Mouse (Mus musculus): ENCODE measurements around the gene Vash2. TPM values are rescaled to one million over a fixed set of nuclear protein-coding genes. Genes with fewer than 3 reads are reported as not detected.
"Not testable (repeated sequence)": the region's sequence is repeated elsewhere in the genome, so short reads cannot be mapped to it uniquely, and the experiment has no call there.

Vash2 gene
- 64.4 and 72.7 TPM in 2 replicates for polyA plus RNA-seq (2015; fragmentation: Nextera tagmentation; extraction: Ambion mirVana)

- Histone ChIP-seq H3K4me3 (peak within 1 kb of the TSS; percentile 78), H3K36me3 (peaks cover 20% of the 10 kb centered on the region), H3K9ac (peak within 1 kb of the TSS; percentile 93), H3K27ac (peak within 1 kb of the TSS; percentile 96), H3K27me3 (no peaks in the 10 kb centered on the region), H3K4me2 (replicated peaks) (peak within 1 kb of the TSS; percentile 93), H3K4me1 (peaks cover 38% of the 10 kb centered on the region), H3K9me3 (no peaks in the 10 kb centered on the region)
- under 1% methylated on average over 38 of the region's 38 CpGs for WGBS
- ATAC-seq (ENCODE audit: low FRiP score, low read depth), result peak; percentile 97
These were observed at the start of gene Vash2 for GRCm38 (mm10) chr1:190979100-190979563. Gene Vash2, minus strand, starts transcription at chr1:190979296.

- WGBS, result under 1% methylated on average over 50 of the region's 50 CpGs
- Histone ChIP-seq H3K4me1 (peaks cover 18% of the 10 kb centered on the region), H3K27ac (peak within 1 kb of the TSS; percentile 79), H3K4me2 (replicated peaks) (peak within 1 kb of the TSS; percentile 98), H3K27me3 (no peaks in the 10 kb centered on the region), H3K4me3 (peak within 1 kb of the TSS; percentile 75), H3K9me3 (no peaks in the 10 kb centered on the region), H3K36me3 (peaks cover 5% of the 10 kb centered on the region), H3K9ac (peak within 1 kb of the TSS; percentile 81)
- ATAC-seq (ENCODE audit: low FRiP score, low read depth), result peak; percentile 99
These were observed 47.1 kb upstream of the Vash2 start, which contains the start of gene Flvcr1 for GRCm38 (mm10) chr1:191026021-191026713. Gene Flvcr1, minus strand, starts transcription at chr1:191026158.

GRCm38 (mm10) chr1:191025016-191026012 lies 46.2 kb upstream of the Vash2 start:
- WGBS, result 2% methylated on average over 69 of the region's 69 CpGs
- ATAC-seq (ENCODE audit: low FRiP score, low read depth), result no peak; the same call in none of the 2 replicates
- peak overlapping the region; percentile 98 for H3K4me2 ChIP-seq (replicated peaks)
- H3K36me3 ChIP-seq, result peaks cover 5% of the 10 kb centered on the region
- H3K9ac ChIP-seq, result peak overlapping the region; percentile 81
- H3K9me3 ChIP-seq, result no peaks in the 10 kb centered on the region
- peaks cover 18% of the 10 kb centered on the region for H3K4me1 ChIP-seq
- H3K27me3 ChIP-seq, result no peaks in the 10 kb centered on the region
- H3K4me3 ChIP-seq, result peak overlapping the region; percentile 75
- peak overlapping the region; percentile 70 for H3K27ac ChIP-seq

GRCm38 (mm10) chr1:191023806-191024205 lies 44.7 kb upstream of the Vash2 start:
- not testable (repeated sequence) for H3K36me3 ChIP-seq; H3K9ac ChIP-seq; H3K27ac ChIP-seq; H3K4me2 ChIP-seq (replicated peaks); H3K9me3 ChIP-seq; H3K4me3 ChIP-seq; H3K27me3 ChIP-seq; ATAC-seq (ENCODE audit: low FRiP score, low read depth)
- H3K4me1 ChIP-seq, result peaks cover 18% of the 10 kb centered on the region
- WGBS, result 91% methylated on average over 6 of the region's 6 CpGs

- WGBS, result 73% methylated on average over 2 of the region's 2 CpGs
- Histone ChIP-seq H3K9ac (no peak overlapping the region), H3K27ac (no peak overlapping the region), H3K9me3 (no peaks in the 10 kb centered on the region), H3K27me3 (no peaks in the 10 kb centered on the region), H3K4me1 (peaks cover 18% of the 10 kb centered on the region), H3K4me2 (replicated peaks) (no peak overlapping the region), H3K36me3 (peaks cover 5% of the 10 kb centered on the region), H3K4me3 (no peak overlapping the region)
- ATAC-seq (ENCODE audit: low FRiP score, low read depth), result no peak
These were observed 44.0 kb upstream of the Vash2 start for GRCm38 (mm10) chr1:191023140-191023539.

- no peak for ATAC-seq (ENCODE audit: low FRiP score, low read depth)
- no peak overlapping the region for H3K9ac ChIP-seq
- WGBS, result 54% methylated on average over 7 of the region's 7 CpGs
These were observed 41.9 kb upstream of the Vash2 start for GRCm38 (mm10) chr1:191021016-191021415.

GRCm38 (mm10) chr1:191020217-191020924 lies 41.3 kb upstream of the Vash2 start:
- H3K9ac ChIP-seq, result no peak overlapping the region
- no peak for ATAC-seq (ENCODE audit: low FRiP score, low read depth)
- H3K27ac ChIP-seq, result no peak overlapping the region
- H3K4me1 ChIP-seq, result peaks cover 10% of the 10 kb centered on the region
- no peaks in the 10 kb centered on the region for H3K27me3 ChIP-seq
- H3K36me3 ChIP-seq, result peaks cover 5% of the 10 kb centered on the region
- H3K4me3 ChIP-seq, result no peak overlapping the region
- 75% methylated on average over 3 of the region's 3 CpGs for WGBS
- no peak overlapping the region for H3K4me2 ChIP-seq (replicated peaks)
- H3K9me3 ChIP-seq, result no peaks in the 10 kb centered on the region

More at GRCm38 (mm10) chr1:191021016-191021415, 41.9 kb upstream of the Vash2 start:
- no peaks in the 10 kb centered on the region for H3K27me3 ChIP-seq
- no peak overlapping the region for H3K4me2 ChIP-seq (replicated peaks)
- H3K36me3 ChIP-seq, result peaks cover 5% of the 10 kb centered on the region
- H3K27ac ChIP-seq, result no peak overlapping the region
- peaks cover 11% of the 10 kb centered on the region for H3K4me1 ChIP-seq
- no peaks in the 10 kb centered on the region for H3K9me3 ChIP-seq
- H3K4me3 ChIP-seq, result no peak overlapping the region

GRCm38 (mm10) chr1:191019803-191020202 lies 40.7 kb upstream of the Vash2 start:
- Histone ChIP-seq H3K4me1 (peaks cover 5% of the 10 kb centered on the region; the same call in 1 of the 2 replicates), H3K9ac (no peak overlapping the region), H3K4me2 (replicated peaks) (no peak overlapping the region), H3K27me3 (no peaks in the 10 kb centered on the region), H3K27ac (no peak overlapping the region), H3K4me3 (no peak overlapping the region), H3K36me3 (peaks cover 11% of the 10 kb centered on the region), H3K9me3 (no peaks in the 10 kb centered on the region)
- 88% methylated on average over 5 of the region's 5 CpGs for WGBS
- ATAC-seq (ENCODE audit: low FRiP score, low read depth), result no peak

- Histone ChIP-seq H3K27me3 (no peaks in the 10 kb centered on the region), H3K9me3 (no peaks in the 10 kb centered on the region), H3K27ac (no peak overlapping the region), H3K4me2 (replicated peaks) (no peak overlapping the region), H3K9ac (no peak overlapping the region), H3K36me3 (peaks cover 54% of the 10 kb centered on the region), H3K4me3 (no peak overlapping the region), H3K4me1 (no peaks in the 10 kb centered on the region)
- WGBS, result 92% methylated on average over 3 of the region's 3 CpGs
- no peak for ATAC-seq (ENCODE audit: low FRiP score, low read depth)
These were observed 35.2 kb upstream of the Vash2 start for GRCm38 (mm10) chr1:191014271-191014670.

GRCm38 (mm10) chr1:191008707-191009106 lies 29.6 kb upstream of the Vash2 start:
- Histone ChIP-seq H3K9ac (no peak overlapping the region), H3K9me3 (no peaks in the 10 kb centered on the region), H3K36me3 (peaks cover 73% of the 10 kb centered on the region), H3K27me3 (no peaks in the 10 kb centered on the region), H3K4me3 (no peak overlapping the region), H3K4me2 (replicated peaks) (no peak overlapping the region), H3K4me1 (no peaks in the 10 kb centered on the region), H3K27ac (no peak overlapping the region)
- 96% methylated on average over 5 of the region's 5 CpGs for WGBS
- ATAC-seq (ENCODE audit: low FRiP score, low read depth), result no peak

GRCm38 (mm10) chr1:191002201-191002600 lies 23.1 kb upstream of the Vash2 start:
- H3K9ac ChIP-seq, result no peak overlapping the region
- H3K27me3 ChIP-seq, result no peaks in the 10 kb centered on the region
- no peaks in the 10 kb centered on the region for H3K4me1 ChIP-seq
- ATAC-seq (ENCODE audit: low FRiP score, low read depth), result no peak
- peaks cover 15% of the 10 kb centered on the region for H3K36me3 ChIP-seq
- WGBS, result 53% methylated on average over 6 of the region's 6 CpGs
- H3K4me2 ChIP-seq (replicated peaks), result no peak overlapping the region
- H3K9me3 ChIP-seq, result peaks cover 6% of the 10 kb centered on the region; the same call in 1 of the 2 replicates
- H3K27ac ChIP-seq, result no peak overlapping the region
- no peak overlapping the region for H3K4me3 ChIP-seq

All from limb, embryonic 13.5 days (tissue).